Mouse (Mus musculus): ENCODE data around the gene Wnk2.

GRCm38 (mm10) chr13:49086431-49086830, 61.4 kb downstream of the Wnk2 start:
- no peak for TF ChIP-seq POLR2A (IDR thresholded peaks at IDR 0.05; ENCODE audit: insufficient read length, low read depth)
- TF ChIP-seq TCF12 (IDR thresholded peaks at IDR 0.05; ENCODE audit: insufficient read depth, poor library complexity, severe bottlenecking), result no peak
- no peak for TF ChIP-seq CEBPB (IDR thresholded peaks at IDR 0.05; ENCODE audit: insufficient read depth, poor library complexity, severe bottlenecking)
- no peak for TF ChIP-seq POLR2AphosphoS2 (IDR thresholded peaks at IDR 0.05; ENCODE audit: insufficient read length, low read depth)
- TF ChIP-seq MYOD1 (IDR thresholded peaks at IDR 0.05; ENCODE audit: control insufficient read depth in 1 of 3, insufficient read length in 2 of 3, low read depth in 2 of 3), result no peak
- TF ChIP-seq SRF (IDR thresholded peaks at IDR 0.05; ENCODE audit: control insufficient read depth, insufficient read length, low read depth), result no peak
- no peak for TF ChIP-seq E2F4 (IDR thresholded peaks at IDR 0.05; ENCODE audit: insufficient read depth)
- no peak for TF ChIP-seq USF1 (IDR thresholded peaks at IDR 0.05; ENCODE audit: low read depth)
